Mouse (Mus musculus) adrenal gland, postnatal 0 days (tissue): ENCODE data around the gene Slc44a5. TPM values are rescaled to one million over a fixed set of nuclear protein-coding genes. Genes with fewer than 3 reads are reported as not detected.

Experiments used
- polyA plus RNA-seq: library from polyadenylated mRNA; unstranded; fragments of >200 nt; fragmentation: Nextera tagmentation; extraction: Ambion mirVana; gene quantifications from 2 replicates; pipeline ENCODE4 v1.2.1, GENCODE M21; 2015

Gene Slc44a5
- 0.36 and 0.68 TPM in 2 replicates for polyA plus RNA-seq

GRCm38 (mm10) chr3:153973171-153973948 is at the start of gene Slc44a5:
Gene Slc44a5, plus strand, starts transcription at chr3:153973436.

GRCm38 (mm10) chr3:153944335-153944990 is 28.8 kb upstream of the Slc44a5 start, which contains the start of gene Acadm:
Gene Acadm, minus strand, starts transcription at chr3:153944632.

Other genes with a start within 250 kb of the Slc44a5 start
- gene St6galnac3, start 248.3 kb upstream of the Slc44a5 start, polyA plus RNA-seq: 8.3 and 10.0 TPM in 2 replicates
- gene Asb17, start 129.2 kb upstream of the Slc44a5 start, polyA plus RNA-seq: 0.47 TPM in 1 of 2 replicates, not detected in the other
- 0.09 TPM in 1 of 2 replicates, not detected in the other for gene Msh4, start 67.3 kb upstream of the Slc44a5 start, polyA plus RNA-seq
- gene Rabggtb, start 60.4 kb upstream of the Slc44a5 start, polyA plus RNA-seq: 39.1 and 54.6 TPM in 2 replicates
- gene Acadm, start 28.8 kb upstream of the Slc44a5 start, polyA plus RNA-seq: 224 and 458 TPM in 2 replicates